Mouse (Mus musculus) CH12.LX (cell line): Measurements from ENCODE around the gene Etv6. TPM values are rescaled to one million over a fixed set of nuclear protein-coding genes. Genes with fewer than 3 reads are reported as not detected.

ENCODE experiments used
- DNase-seq: peaks from one replicate; pipeline ENCODE4 v3.0.0-alpha.2; 2013; ENCODE audit errors: extremely low read depth
- H3K27ac ChIP-seq: 2 replicates; pipeline ENCODE4 v1.5.1; 2012; ENCODE audit warnings: low read depth, mild to moderate bottlenecking, control low read depth, moderate library complexity; ENCODE audit not compliant: insufficient read depth
- H3K27me3 ChIP-seq: replicated peaks from 2 replicates; pipeline ENCODE3; 2012; ENCODE audit warnings: inconsistent platforms
- H3K36me3 ChIP-seq, 2 experiments: replicated peaks in 1 of 2; 2 replicates each; pipeline versions ENCODE3 to v1.6.1; 2012; ENCODE audit warnings: inconsistent platforms in 1 of 2, low read length in 1 of 2, mild to moderate bottlenecking in 1 of 2, mixed read lengths in 1 of 2, moderate library complexity in 1 of 2; ENCODE audit not compliant: control insufficient read depth in 1 of 2, insufficient read depth in 1 of 2
- H3K4me1 ChIP-seq, 2 experiments: 2 replicates each; pipeline ENCODE4 v1.6.1; 2012; ENCODE audit warnings: inconsistent platforms in 1 of 2, moderate library complexity in 1 of 2; ENCODE audit not compliant: insufficient read depth in 2 of 2, control insufficient read depth in 1 of 2
- H3K4me2 ChIP-seq: 2 replicates; pipeline ENCODE4 v1.6.1; 2012; ENCODE audit warnings: low read depth, mild to moderate bottlenecking, control low read depth; ENCODE audit not compliant: poor library complexity, insufficient read depth, severe bottlenecking
- H3K4me3 ChIP-seq, 3 experiments: fragments of 150-350 bp in 1 of 3; sonication (generic) in 1 of 3; replicated peaks in 1 of 3; 2 replicates each; pipeline versions ENCODE3 to v1.5.1; 2011 to 2012; ENCODE audit warnings: low read depth in 2 of 3, low read length in 2 of 3, mild to moderate bottlenecking in 2 of 3, moderate library complexity in 2 of 3, control low read depth in 1 of 3, improper control_type of control experiment in 1 of 3, inconsistent platforms in 1 of 3, mixed read lengths in 1 of 3; ENCODE audit not compliant: poor library complexity in 1 of 3
- H3K79me2 ChIP-seq: replicated peaks from 2 replicates; pipeline ENCODE4 v1.6.1; 2012; ENCODE audit warnings: mild to moderate bottlenecking, moderate library complexity; ENCODE audit not compliant: control insufficient read depth, poor library complexity, insufficient read depth, severe bottlenecking; ENCODE audit errors: extremely low read depth
- H3K9ac ChIP-seq: 2 replicates; pipeline ENCODE4 v1.6.1; 2012; ENCODE audit warnings: low read depth, mild to moderate bottlenecking, control low read depth, moderate library complexity; ENCODE audit not compliant: insufficient read depth
- H3K9me3 ChIP-seq: replicated peaks from 2 replicates; pipeline ENCODE3; 2012; ENCODE audit warnings: low read length, inconsistent platforms, mixed read lengths
- CHD1 ChIP-seq: IDR thresholded peaks from 2 replicates; pipeline ENCODE4 v1.6.1; 2012; ENCODE audit warnings: low read depth, low read length, improper control_type of control experiment, inconsistent platforms
- CHD2 ChIP-seq: IDR thresholded peaks from 2 replicates; pipeline ENCODE4 v1.6.1; 2011; ENCODE audit warnings: low read length, improper control_type of control experiment
- CTCF ChIP-seq, 2 experiments: IDR thresholded peaks in 1 of 2; conservative IDR thresholded peaks in 1 of 2; 2 replicates each; pipeline ENCODE4 v1.5.1; 2011 to 2012; ENCODE audit warnings: low read depth in 2 of 2, low read length in 2 of 2, improper control_type of control experiment in 1 of 2, inconsistent platforms in 1 of 2, mild to moderate bottlenecking in 1 of 2, moderate library complexity in 1 of 2
- EP300 ChIP-seq: IDR thresholded peaks from 2 replicates; pipeline ENCODE4 v1.6.1; 2011; ENCODE audit warnings: low read length, improper control_type of control experiment
- JUN ChIP-seq: IDR thresholded peaks from 2 replicates; pipeline ENCODE4 v1.6.1; 2011; ENCODE audit warnings: low read depth, mild to moderate bottlenecking, low read length, improper control_type of control experiment, moderate library complexity; ENCODE audit not compliant: insufficient read depth
- KAT2A ChIP-seq: IDR thresholded peaks from 2 replicates; pipeline ENCODE4 v1.6.1; 2012; ENCODE audit warnings: low read length, improper control_type of control experiment, inconsistent platforms; ENCODE audit not compliant: insufficient replicate concordance
- MAFK ChIP-seq: IDR thresholded peaks from 2 replicates; pipeline ENCODE4 v1.6.1; 2011; ENCODE audit warnings: low read length, improper control_type of control experiment; ENCODE audit not compliant: insufficient replicate concordance
- MAX ChIP-seq: IDR thresholded peaks from 2 replicates; pipeline ENCODE4 v1.6.1; 2011; ENCODE audit warnings: low read length, improper control_type of control experiment
- MYC ChIP-seq: IDR thresholded peaks from 2 replicates; pipeline ENCODE4 v1.6.1; 2011; ENCODE audit warnings: low read depth, mild to moderate bottlenecking, improper control_type of control experiment, low read length
- NRF1 ChIP-seq: IDR thresholded peaks from 2 replicates; pipeline ENCODE4 v1.6.1; 2014; ENCODE audit warnings: low read depth, mild to moderate bottlenecking, inconsistent platforms, low read length, improper control_type of control experiment, moderate library complexity
- PAX5 ChIP-seq: IDR thresholded peaks from 2 replicates; pipeline ENCODE4 v1.6.1; 2012; ENCODE audit warnings: low read length, inconsistent platforms, mixed read lengths
- POLR2AphosphoS2 ChIP-seq: IDR thresholded peaks from 2 replicates; pipeline ENCODE4 v1.6.1; 2011; ENCODE audit warnings: low read depth, low read length, improper control_type of control experiment
- TBP ChIP-seq: conservative IDR thresholded peaks from 2 replicates; pipeline ENCODE4 v1.6.1; 2011; ENCODE audit warnings: low read depth, low read length, improper control_type of control experiment
- TCF12 ChIP-seq: IDR thresholded peaks from 2 replicates; pipeline ENCODE4 v1.6.1; 2014; ENCODE audit warnings: low read depth, mild to moderate bottlenecking, inconsistent platforms, low read length, improper control_type of control experiment
- ZMIZ1 ChIP-seq: IDR thresholded peaks from 2 replicates; pipeline ENCODE4 v1.6.1; 2012; ENCODE audit warnings: low read depth, mild to moderate bottlenecking, inconsistent platforms, low read length, improper control_type of control experiment
- dilution Hi-C: fragments of 300-500 bp; cut with MboI; formaldehyde crosslinking; loops from 2 replicates; pipeline ENCODE4 v1.14.3; 2020; ENCODE audit warnings: low sequenced_read_pairs; ENCODE audit not compliant: extremely low pct_unique_long_range_greater_than_20kb, extremely low pct_ligation_motif_present
- in situ Hi-C: fragments of 300-500 bp; cut with MboI; formaldehyde crosslinking; loops from 3 replicates; pipeline ENCODE4 v1.14.3; 2019; ENCODE audit warnings: low sequenced_read_pairs, low pct_ligation_motif_present, low pct_unique_long_range_greater_than_20kb, mixed read lengths
- polyA plus RNA-seq: library from polyadenylated mRNA; unstranded; fragments of >175 nt; gene quantifications from 2 replicates; pipeline ENCODE4 v1.2.1, GENCODE M21; 2012; ENCODE audit warnings: low read depth; ENCODE audit not compliant: insufficient read length
- total RNA-seq, 2 experiments: library from RNA; depleted of rRNA; stranded (reverse); fragments of 300-350 nt in 1 of 2; fragments of >200 nt in 1 of 2; gene quantifications; 2 replicates each; pipeline ENCODE4 v1.2.3; 2012 to 2014

Etv6 gene
- total and polyA plus RNA-seq, 3 experiments: 7.6 to 29.5 (median 10.1) TPM

DNA sequence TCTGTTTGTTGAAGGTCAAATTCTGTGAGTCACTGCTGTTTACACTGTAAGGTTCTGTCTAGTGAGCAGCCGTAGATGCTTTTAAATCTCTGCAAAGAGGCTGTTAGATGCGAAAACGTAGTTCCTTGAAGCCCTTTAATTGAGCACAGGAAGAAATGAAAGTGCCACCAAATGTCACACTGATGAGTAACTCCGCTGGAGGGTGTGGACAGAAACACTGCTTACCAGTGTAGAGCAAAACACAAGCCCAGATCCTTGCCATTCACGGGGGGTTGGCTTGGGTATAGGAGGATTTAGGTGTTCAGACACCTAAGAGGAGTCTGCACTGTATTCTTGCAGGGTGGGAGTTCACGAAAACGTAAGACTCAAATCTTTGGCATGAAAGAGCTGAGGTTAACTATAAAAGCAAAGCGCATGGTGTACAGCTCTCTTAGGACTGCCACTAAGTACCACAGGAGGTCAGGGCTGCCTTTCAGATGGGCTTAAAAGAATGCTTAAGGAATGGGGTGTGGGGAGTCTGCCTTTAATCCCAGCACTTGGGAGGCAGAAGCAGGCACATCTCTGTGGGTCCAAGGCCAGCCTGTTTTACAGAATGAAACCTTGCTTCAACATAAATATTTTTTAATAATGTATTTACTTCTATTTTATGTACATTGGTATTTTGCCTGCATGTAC lies 216.7 kb downstream of the Etv6 start:
- no peaks in the 10 kb centered on the region for H3K4me1 ChIP-seq

DNA sequence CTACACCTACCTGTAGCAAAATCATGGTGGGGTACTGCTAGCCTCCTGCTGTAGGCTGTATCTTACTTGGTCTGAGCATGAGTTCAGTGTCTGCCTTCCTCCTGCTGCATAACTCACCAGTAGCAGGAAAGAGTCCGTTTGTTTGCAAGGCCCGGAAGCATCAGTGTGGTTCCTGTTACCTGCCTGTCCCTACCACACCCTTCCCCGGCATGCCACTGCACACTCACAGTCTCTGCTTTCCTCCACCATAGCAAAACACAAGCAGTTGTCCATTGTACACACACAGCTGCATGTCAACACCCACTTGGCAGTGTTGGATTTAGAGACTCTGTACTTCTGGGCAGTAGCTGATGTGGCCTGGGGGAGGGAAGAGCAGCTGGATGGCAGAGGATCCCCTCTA lies 220.9 kb downstream of the Etv6 start:
- Histone ChIP-seq H3K4me1 (peaks cover 4 to 23% of the 10 kb centered on the region in 2 experiments; a peak in 3 of 4 replicates), H3K27ac (no peak overlapping the region), H3K4me3 (no peak overlapping the region), H3K9ac (no peak overlapping the region), H3K27me3 (no peaks in the 10 kb centered on the region), H3K4me2 (no peak overlapping the region), H3K36me3 (peaks cover 12 to 77% of the 10 kb centered on the region in 2 experiments), H3K79me2 (no peaks in the 10 kb centered on the region; the same call in 1 of the 2 replicates), H3K9me3 (peaks cover 12% of the 10 kb centered on the region)
- no peak for TF ChIP-seq POLR2AphosphoS2
- no peak for TF ChIP-seq TBP
- DNase-seq: no peak
- dilution Hi-C loops: no loop called here
- in situ Hi-C loops: no loop called here

More for the DNA sequence above, 216.7 kb downstream of the Etv6 start:
- dilution Hi-C loops (no loop called here), in situ Hi-C loops (no loop called here)
- no peaks in the 10 kb centered on the region for H3K27me3 ChIP-seq
- no peaks in the 10 kb centered on the region for H3K9me3 ChIP-seq
- H3K36me3 ChIP-seq: peaks cover 34 to 90% of the 10 kb centered on the region in 2 experiments
- no peak overlapping the region for H3K9ac ChIP-seq
- H3K79me2 ChIP-seq: no peaks in the 10 kb centered on the region
- no peak for DNase-seq
- TF ChIP-seq JUN: no peak
- TF ChIP-seq CTCF (conservative IDR thresholded peaks at IDR 0.05 in 1 of 2, IDR thresholded peaks at IDR 0.05 in 1 of 2; ENCODE audit: low read depth in 2 of 2, low read length in 2 of 2): 0 out of 4 replicates have a peak, but pooled peaks of 1 of the 2 experiments have one; percentile 2
- no peak for TF ChIP-seq EP300
- no peak for TF ChIP-seq ZMIZ1
- TF ChIP-seq CHD2: no peak
- H3K4me3 ChIP-seq: no peak overlapping the region
- H3K27ac ChIP-seq: no peak overlapping the region
- H3K4me2 ChIP-seq: no peak overlapping the region

GRCm38 (mm10) chr6:134259913-134260312 lies 224.4 kb downstream of the Etv6 start:
- no peak for DNase-seq
- dilution Hi-C loops: no loop called here
- no peak for TF ChIP-seq MAFK
- TF ChIP-seq TCF12: no peak
- TF ChIP-seq PAX5: no peak
- no peak for TF ChIP-seq MAX
- no peak for TF ChIP-seq MYC
- TF ChIP-seq NRF1: no peak
- TF ChIP-seq CHD1: no peak
- no peak for TF ChIP-seq KAT2A
- no peak for TF ChIP-seq ZMIZ1
- H3K4me1 ChIP-seq: peaks cover 15 to 44% of the 10 kb centered on the region in 2 experiments; a peak in 3 of 4 replicates
- H3K79me2 ChIP-seq: no peaks in the 10 kb centered on the region; the same call in 1 of the 2 replicates
- no peak overlapping the region for H3K27ac ChIP-seq
- peaks cover 21 to 72% of the 10 kb centered on the region in 2 experiments for H3K36me3 ChIP-seq
- H3K9ac ChIP-seq: no peak overlapping the region
- no peak overlapping the region for H3K4me3 ChIP-seq
- H3K4me2 ChIP-seq: no peak overlapping the region
- H3K27me3 ChIP-seq: no peaks in the 10 kb centered on the region
- in situ Hi-C loops: no loop called here
- peaks cover 20% of the 10 kb centered on the region for H3K9me3 ChIP-seq
